Mouse (Mus musculus) heart, postnatal 14 days (tissue): ENCODE results near the gene Apoc2. TPM values are rescaled to one million over a fixed set of nuclear protein-coding genes. Genes with fewer than 3 reads are reported as not detected.

Experiments
- DNase-seq, 2 experiments: peaks; one replicate each; pipeline ENCODE4 v3.0.0; 2021 to 2022
- intact Hi-C: fragments of 180-260 bp; cut with DNase I; formaldehyde crosslinking; loops from one replicate; pipeline ENCODE4 v1.15.1; 2025
- total RNA-seq, 2 experiments: library from RNA; stranded (reverse); gene quantifications; 2 replicates each; pipeline ENCODE4 v1.2.3; 2021

Apoc2 gene
- total RNA-seq, 2 experiments from 2014 or later = 0.41 to 0.55 TPM

DNA sequence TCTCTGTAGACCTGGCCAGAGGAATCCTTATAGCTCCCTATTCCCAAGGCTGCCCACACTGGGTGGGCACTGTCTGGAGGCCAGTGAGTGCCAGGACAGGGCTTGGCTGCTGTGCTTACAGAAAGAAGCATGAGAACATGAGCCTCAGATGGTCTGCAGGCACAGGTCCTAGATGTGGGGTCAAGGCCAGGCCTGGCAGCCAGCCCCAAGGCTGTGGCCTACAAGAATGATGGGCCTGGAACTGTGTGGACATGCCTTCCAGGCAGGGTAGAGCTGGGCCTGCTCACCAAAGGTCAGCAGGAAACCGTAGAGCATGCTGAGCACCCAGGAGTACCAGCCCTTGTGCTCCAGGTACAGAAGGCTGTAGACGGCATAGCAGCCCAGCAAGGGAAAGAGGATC lies 43.1 kb downstream of the Apoc2 start:
- no peak for DNase-seq
- intact Hi-C loops = no loop called here

DNA sequence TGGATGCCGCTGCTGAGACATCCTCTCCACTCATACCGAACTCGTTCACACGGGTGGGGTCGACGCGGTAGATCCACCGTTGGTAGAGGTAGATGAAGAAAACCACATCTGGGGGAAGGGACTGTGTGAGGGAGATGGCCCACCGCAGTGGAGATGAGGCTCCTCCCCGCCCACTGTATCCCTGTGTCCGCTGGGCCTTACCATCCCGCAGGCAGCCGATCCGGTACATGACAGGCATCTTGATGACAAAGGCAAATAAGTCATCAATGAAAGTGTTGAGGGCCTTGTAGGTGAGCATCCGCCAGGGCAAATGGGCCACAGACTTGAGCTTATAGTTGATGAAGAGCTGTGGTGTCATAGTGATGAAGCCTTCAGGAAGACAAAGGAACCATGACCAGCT lies 43.9 kb downstream of the Apoc2 start:
- no peak for DNase-seq

DNA sequence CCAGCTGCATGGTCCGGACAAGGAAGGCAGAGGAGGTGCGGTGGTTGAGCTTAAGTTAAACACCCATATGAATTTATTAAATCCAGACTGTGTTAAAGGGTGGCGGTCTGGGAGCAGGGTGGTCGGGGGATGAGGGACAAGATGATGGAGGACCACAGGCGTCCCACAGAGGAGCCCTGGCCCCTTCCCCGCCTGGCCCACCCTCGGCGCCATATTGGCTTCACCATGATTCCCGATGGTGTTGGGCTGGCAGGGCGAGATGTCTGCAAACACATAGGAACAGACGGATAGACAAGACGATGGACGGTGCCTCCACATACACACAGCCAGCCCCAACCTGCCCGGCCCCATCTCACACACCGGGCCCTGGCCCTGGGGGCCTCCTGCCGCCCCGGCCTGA lies 44.5 kb downstream of the Apoc2 start:
- no peak for DNase-seq
- intact Hi-C loops = no loop called here

More for the DNA sequence above, 43.9 kb downstream of the Apoc2 start:
- intact Hi-C loops = no loop called here

DNA sequence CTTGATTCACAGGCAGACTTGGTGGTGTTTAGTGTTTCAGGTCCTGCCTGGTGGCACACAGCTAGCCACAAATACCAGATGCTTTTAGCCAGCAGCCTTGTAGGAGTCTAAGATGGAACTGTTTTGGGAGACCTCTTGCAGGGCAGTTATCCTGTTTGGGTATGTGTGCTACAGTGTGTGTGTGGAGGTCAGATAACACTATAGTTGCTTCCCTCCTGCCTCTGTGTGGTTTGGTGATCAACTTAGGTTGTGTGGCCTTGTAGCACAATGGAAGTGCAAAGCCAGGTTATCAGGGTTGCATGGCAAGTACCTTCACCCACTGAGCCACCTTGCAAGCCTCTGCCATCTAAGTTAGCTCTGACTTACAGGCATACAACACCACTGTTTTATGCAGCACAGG lies 45.0 kb downstream of the Apoc2 start:
- no peak for DNase-seq
- intact Hi-C loops = no loop called here

DNA sequence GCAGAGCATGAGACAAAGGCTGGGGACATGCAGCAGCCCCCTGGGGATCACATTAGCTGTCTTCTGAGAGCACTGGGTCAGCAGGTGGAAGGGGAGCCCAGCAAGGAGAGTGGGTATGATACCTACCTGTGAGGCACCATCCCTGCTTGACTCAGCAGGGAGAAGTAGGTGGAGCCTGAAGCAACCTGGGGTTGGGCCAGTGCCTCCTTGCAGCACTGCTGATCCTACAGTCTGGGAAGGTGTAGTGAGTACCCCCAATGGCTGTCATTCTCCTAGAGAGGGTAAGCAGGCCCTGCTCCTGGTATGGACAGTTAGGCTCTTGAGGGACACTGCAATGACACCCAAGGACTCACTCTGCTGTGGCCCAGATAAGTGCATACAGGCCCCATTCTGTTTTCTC lies 45.5 kb downstream of the Apoc2 start:
- intact Hi-C loops = no loop called here
- no peak for DNase-seq

DNA sequence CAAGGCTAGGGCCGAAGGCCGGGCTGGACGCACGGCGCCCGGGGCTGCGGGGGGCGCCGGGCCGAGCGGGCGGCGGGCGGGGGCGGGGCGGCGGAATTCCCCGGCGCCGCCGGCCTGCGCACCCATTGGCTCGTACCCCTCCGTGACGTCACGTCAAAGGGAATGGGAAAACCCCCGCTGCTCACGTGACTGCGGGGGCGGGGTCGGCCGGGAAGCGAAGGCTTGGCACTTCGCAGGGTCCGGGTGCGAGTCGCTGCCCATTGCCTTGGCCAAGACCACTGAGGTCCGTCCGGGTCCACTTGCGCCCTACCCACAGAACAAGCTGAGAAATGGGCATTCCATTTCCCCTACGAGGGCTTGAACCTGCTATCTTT lies 48.4 kb downstream of the Apoc2 start, which contains the start of gene Relb:
TSS of gene Relb (minus strand) at position 78 of the 374 bp plus-strand sequence.
- DNase-seq = peak; percentile 91 to 96
- intact Hi-C loops = no loop called here

DNA sequence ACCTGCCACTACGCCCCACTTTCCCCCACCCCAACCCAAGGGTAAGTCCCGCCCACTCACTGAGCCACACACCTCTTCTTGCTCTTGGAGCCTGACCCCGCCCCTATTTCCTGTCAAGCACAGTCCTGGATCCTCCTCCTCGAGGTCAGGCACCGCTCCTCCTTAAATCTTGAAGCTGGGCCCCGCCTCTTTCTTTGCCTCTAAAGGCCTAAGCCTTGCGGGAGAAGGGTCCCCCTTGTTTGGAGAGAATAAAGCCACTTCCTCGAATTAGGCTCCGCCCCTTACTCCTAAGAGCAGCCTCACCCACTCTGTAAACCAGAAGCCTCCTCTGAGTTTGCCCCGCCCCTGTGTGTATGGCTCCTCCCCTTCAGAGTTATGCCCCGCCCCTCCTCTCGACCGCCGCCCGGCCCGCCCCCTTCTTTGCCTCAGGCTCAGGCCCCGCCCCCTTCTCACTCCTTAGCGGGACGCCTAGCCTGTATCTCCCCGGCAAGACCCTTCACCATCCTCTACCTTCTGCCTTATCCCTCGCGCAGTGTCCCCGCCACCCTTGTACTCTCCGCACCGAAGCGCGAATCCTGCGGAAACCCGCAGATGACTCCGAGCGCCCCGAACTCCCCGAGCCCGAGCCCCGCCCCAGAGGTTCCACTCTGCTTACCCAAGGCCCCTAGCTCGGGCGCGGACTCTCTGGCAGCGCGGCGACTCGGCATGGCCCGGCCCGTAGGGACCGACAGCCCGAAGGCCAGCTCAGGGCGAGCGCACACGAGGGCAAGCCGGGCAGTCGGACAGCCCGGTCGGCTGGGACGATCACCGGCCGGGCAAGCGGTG lies 49.0 kb downstream of the Apoc2 start:
- intact Hi-C loops = no loop called here
- peak; percentile 92 to 96 for DNase-seq

DNA sequence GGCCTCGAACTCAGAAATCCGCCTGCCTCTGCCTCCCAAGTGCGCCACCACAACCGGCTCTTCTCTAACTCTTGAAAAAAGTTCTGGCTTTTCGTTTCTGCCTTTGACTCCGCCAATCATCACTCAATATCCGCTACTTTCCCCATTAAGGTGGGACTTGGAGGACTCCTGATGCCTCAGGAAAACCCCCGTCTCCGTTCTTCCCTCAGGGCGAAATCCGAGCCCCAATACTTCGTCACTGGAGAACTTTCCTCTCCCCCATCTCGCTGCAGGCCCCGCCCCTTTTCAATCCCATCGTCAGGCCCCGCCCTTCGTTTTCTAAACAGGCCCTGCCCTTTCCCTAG lies 49.6 kb downstream of the Apoc2 start:
- intact Hi-C loops = no loop called here
- DNase-seq = no peak

DNA sequence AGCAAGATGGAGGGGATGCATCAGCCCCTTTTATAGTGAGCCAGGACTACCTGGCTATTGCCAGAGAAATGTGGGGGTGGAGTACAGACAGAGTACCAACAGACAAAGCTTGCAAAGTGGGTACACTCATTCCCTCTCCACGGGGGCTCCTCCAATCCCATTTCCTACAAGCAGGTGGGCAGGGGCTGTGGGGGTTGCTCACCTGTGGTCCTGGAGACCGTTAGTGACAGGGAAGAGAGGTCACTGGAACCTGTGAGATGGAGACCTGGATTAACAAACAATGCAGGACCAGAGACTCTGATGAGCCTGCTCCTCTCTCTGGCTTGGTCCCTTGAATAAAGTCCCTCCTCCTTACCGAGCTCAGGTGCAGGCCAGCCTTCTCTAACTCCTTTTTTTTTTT lies 50.0 kb downstream of the Apoc2 start:
- DNase-seq = no peak
- intact Hi-C loops = no loop called here

DNA sequence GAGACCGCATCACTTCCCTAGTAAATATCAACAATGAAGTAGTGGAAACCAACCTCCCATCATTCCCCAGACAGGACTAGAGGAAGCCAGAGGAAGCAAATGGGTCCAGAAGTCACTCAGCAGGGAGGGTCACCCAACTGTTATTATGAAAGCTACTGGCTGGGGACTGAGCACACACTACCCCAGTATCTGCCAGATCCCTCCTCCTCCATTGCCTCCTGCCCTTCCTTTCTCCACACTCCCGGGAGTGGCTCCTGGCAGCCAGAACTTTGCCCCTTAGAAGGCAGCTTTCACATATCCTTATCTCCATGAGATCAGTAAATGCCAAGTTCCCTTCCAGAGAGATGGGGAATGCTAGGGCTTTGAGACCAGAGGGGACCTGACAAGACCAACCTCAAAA lies 54.3 kb downstream of the Apoc2 start:
- intact Hi-C loops = no loop called here

DNA sequence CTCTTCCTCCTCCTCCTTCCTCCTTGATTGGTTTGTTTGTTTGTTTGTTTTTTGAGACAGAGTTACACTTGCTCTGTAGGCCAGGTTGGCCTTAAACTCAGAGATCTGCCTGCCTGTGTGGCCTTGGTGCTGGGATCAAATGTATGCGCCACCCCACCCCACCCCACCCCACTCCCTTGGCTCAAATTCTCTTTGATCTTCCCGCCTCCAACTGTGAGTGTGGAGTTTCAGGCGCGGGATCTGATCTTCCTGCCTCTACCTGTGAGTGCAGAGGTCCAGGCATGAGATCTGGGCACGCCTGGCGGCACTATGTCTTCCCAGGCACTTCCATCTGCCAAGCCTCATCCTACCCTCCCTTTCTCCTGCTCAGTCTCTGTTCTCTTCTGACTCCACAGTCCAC lies 55.5 kb downstream of the Apoc2 start:
- no peak for DNase-seq
- intact Hi-C loops = no loop called here

More for the DNA sequence above, 54.3 kb downstream of the Apoc2 start:
- no peak for DNase-seq

Other genes starting within 250 kb of the Apoc2 start
- gene Mark4, start 219.1 kb downstream of the Apoc2 start, total RNA-seq = 10 to 100 TPM; 23.3 to 25.0 TPM
- gene Exoc3l2, start 214.6 kb downstream of the Apoc2 start, total RNA-seq = 1 to 10 TPM in 1 of 2 experiments, under 1 TPM in 1; 0.79 to 1.1 TPM
- 1 to 10 TPM; 2.0 to 2.2 TPM for gene Bloc1s3, start 169.6 kb downstream of the Apoc2 start, total RNA-seq
- gene Trappc6a, start 169.5 kb downstream of the Apoc2 start, total RNA-seq = 10 to 100 TPM; 48.9 to 49.6 TPM
- not detected for gene Nkpd1, start 160.1 kb downstream of the Apoc2 start, total RNA-seq
- gene Ppp1r37, start 114.9 kb downstream of the Apoc2 start, total RNA-seq = 10 to 100 TPM; 41.3 to 41.5 TPM
- under 1 TPM; 0.20 to 0.36 TPM for gene Zfp296, start 100.7 kb downstream of the Apoc2 start, total RNA-seq
- 10 to 100 TPM; 45.6 to 49.8 TPM for gene Gemin7, start 100.3 kb downstream of the Apoc2 start, total RNA-seq
- 10 to 100 TPM; 21.5 to 22.6 TPM for gene Clasrp, start 73.5 kb downstream of the Apoc2 start, total RNA-seq
- 1 to 10 TPM; 6.3 to 9.6 TPM for gene Relb, start 48.5 kb downstream of the Apoc2 start, total RNA-seq
- 10 to 100 TPM; 80.2 to 82.8 TPM for gene Clptm1, start 12.9 kb downstream of the Apoc2 start, total RNA-seq
- gene Gm44805, start 3.5 kb upstream of the Apoc2 start, total RNA-seq = not detected
- gene Apoc4, start 3.5 kb upstream of the Apoc2 start, total RNA-seq = not detected
- 1 to 10 TPM; 2.2 to 8.9 TPM for gene Apoc1, start 14.7 kb upstream of the Apoc2 start, total RNA-seq
- gene Apoe, start 21.2 kb upstream of the Apoc2 start, total RNA-seq = 100 to 1,000 TPM; 243 to 352 TPM
- gene Tomm40, start 37.5 kb upstream of the Apoc2 start, total RNA-seq = 100 to 1,000 TPM; 107 to 120 TPM
- 10 to 100 TPM; 37.2 to 39.7 TPM for gene Nectin2, start 72.5 kb upstream of the Apoc2 start, total RNA-seq
- 100 to 1,000 TPM; 225 to 236 TPM for gene Bcam, start 93.1 kb upstream of the Apoc2 start, total RNA-seq
- not detected for gene Cblc, start 118.9 kb upstream of the Apoc2 start, total RNA-seq
- gene Bcl3, start 144.8 kb upstream of the Apoc2 start, total RNA-seq = 1 to 10 TPM; 3.9 to 4.5 TPM
- gene Gm19345, start 174.1 kb upstream of the Apoc2 start, total RNA-seq = not detected
- 1 to 10 TPM in 1 of 2 experiments, under 1 TPM in 1; 0.34 to 1.2 TPM for gene Ceacam16, start 183.4 kb upstream of the Apoc2 start, total RNA-seq
- gene Ceacam19, start 210.0 kb upstream of the Apoc2 start, total RNA-seq = not detected
- 10 to 100 TPM; 20.0 to 25.6 TPM for gene Pvr, start 243.2 kb upstream of the Apoc2 start, total RNA-seq